Mouse (Mus musculus): ENCODE data around the gene Rnf150.

- TF ChIP-seq TBP (conservative IDR thresholded peaks at IDR 0.05; ENCODE audit: low read depth, low read length) = no peak
- TF ChIP-seq USF1 (IDR thresholded peaks at IDR 0.05; ENCODE audit: low read depth, low read length) = no peak
- TF ChIP-seq POLR2A (IDR thresholded peaks at IDR 0.05; ENCODE audit: low read depth, low read length) = no peak
- no peak for TF ChIP-seq CTCF (conservative IDR thresholded peaks at IDR 0.05 in 1 of 2, IDR thresholded peaks at IDR 0.05 in 1 of 2; ENCODE audit: low read depth in 2 of 2, low read length in 2 of 2)
- TF ChIP-seq NELFE (IDR thresholded peaks at IDR 0.05; ENCODE audit: low read depth, low read length) = no peak
Observed at GRCm38 (mm10) chr8:82859343-82859620, 3.9 kb upstream of the Rnf150 start.

Data from CH12.LX (cell line).